Mouse (Mus musculus) 3134 (cell line): ENCODE data around the gene Ap3d1.

Source experiments
- DNase-seq: peaks from one replicate; pipeline ENCODE4 v3.0.0-alpha.2; 2011; ENCODE audit warnings: low spot score; ENCODE audit not compliant: insufficient read length; ENCODE audit errors: extremely low read depth

Gene Ap3d1

DNA sequence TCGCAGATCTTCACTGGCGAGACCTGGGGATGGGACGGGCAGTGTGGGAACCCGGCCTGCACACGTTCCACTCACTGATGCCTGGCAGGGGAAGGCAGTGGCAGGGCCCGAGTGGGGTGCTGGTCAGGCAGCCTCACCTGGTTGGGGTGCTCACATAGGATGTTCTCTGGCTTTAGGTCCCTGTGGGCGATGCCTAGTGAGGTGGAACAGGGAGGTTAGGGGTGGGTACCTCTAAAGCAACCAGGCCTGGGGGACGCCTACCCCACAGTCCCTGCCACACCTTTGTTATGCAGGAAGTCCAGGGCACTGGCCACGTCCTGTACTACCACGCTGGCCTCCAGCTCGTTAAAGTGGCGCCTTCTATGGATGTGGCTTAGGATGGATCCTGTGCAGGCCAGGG, 73.0 kb downstream of the Ap3d1 start:
- no peak for DNase-seq

DNA sequence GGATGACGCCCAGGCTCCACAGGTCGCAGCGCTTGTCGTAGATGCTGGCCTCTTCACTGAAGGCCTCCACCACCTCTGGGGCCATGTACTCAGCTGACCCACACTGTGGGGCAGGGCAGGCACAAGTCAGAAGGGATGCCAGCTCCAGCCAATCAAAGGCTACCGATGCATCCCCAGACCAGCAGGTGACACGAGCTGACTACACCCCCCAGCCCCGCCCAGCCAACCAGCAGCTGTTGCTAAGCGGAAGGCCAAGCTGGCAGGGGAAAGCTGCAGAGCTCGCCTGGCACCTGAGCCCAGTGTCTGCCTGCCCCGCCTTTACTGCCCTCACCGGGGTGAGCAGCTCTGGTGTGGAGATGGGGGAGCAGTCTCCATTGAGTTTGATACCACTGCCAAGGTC, 73.5 kb downstream of the Ap3d1 start:
- DNase-seq, result no peak

DNA sequence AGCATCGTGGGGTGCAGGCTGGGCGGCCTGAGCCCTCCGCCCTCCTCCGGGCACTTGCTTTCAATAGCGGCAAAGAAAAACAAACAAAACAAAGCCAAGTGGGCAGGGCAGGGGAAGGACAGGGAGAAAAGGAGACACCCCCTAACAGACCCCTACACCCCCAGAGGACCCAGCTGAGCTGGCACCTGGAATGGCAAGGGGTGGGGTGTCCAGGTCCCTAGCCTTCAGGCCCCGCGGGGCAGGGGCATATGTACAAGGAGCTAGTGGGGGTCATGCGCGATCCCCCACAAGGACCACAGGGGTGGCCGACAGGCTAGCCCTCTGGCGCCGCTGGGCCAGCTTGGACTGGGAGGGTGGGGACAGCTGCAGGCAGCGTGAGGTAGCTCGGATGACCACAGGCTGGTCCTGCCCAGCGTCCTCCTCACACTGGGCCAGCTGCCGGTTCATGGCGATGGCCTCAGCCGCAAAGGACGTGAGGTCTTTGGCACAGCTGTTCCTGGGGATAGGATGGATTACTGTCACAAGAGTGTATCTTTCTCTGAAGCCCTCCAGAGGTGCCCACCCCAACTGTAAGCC, 75.1 kb downstream of the Ap3d1 start:
- DNase-seq, result no peak

DNA sequence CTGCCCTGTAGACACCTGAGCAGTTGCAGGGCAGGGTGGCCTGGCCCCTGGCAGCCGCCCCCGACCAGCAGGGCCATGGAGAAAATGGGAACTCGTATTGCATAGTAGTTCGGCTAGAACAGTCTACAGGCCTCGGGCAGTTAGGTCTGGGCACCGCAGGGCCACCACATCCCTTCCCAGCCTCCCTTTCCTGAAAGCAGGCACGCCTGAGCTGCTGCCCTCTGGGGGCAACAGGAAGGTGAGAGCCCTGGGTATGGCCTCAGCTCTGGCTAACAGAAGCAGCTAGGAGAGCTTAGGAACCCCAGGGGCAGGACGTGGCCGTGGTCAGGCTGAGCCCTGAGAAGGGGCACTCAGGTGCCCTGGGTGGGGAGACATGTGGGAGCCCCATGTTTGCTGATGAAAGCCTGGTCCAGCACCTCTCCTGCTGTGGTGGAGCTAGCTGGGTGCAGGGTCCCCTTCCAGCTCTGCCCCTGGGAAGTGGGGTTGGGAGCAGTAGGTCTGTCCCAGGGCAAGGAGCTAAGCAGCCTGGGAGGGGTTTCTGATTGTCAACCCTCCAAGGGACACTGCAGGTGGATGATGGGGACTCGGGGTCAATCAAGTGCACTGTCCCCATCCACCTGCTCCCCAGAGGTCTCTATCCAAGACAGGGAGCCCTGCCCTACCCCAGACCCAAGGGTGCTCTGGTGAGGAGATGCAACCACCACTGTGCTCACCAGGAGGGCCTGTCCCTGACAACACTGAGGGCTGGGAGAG, 75.9 kb downstream of the Ap3d1 start:
- no peak for DNase-seq

DNA sequence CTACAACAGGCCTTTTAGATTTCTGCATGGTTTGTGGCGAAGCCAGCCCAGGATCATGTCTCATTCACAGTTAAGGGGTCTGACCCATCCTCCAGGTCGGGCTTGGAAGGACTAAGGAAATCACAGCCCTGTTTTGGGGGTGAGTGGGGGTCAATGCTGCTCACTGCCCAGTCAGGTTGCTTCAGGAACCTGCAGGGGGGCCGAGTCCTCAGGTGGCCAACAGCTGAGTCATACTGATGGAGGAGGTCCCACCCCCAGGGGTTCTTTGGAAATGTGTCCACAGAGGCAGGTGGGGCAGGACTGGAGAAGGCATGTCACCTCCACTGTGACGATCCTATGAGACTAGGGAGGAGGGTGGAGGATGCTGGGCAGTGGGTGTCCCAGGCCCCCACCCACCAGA, 76.6 kb downstream of the Ap3d1 start:
- DNase-seq, result no peak

DNA sequence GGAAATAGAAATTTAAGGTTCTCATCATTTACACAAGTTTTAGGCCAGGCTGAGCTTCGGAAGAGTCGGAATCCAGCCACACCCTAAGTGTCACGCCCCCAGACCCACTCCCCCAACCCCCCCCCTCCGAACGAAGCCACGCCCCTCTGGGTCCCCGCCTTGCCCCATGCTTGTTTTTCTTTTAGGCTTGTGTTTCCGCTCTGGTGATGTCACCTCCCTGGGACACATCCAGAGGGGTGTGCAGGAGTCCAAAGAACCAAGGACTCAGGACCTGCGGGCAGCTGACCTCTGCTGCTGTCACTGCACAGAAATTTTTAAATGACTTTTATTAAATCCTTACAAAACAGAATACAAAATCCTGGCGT, 77.1 kb downstream of the Ap3d1 start:
- peak; percentile 82 for DNase-seq

DNA sequence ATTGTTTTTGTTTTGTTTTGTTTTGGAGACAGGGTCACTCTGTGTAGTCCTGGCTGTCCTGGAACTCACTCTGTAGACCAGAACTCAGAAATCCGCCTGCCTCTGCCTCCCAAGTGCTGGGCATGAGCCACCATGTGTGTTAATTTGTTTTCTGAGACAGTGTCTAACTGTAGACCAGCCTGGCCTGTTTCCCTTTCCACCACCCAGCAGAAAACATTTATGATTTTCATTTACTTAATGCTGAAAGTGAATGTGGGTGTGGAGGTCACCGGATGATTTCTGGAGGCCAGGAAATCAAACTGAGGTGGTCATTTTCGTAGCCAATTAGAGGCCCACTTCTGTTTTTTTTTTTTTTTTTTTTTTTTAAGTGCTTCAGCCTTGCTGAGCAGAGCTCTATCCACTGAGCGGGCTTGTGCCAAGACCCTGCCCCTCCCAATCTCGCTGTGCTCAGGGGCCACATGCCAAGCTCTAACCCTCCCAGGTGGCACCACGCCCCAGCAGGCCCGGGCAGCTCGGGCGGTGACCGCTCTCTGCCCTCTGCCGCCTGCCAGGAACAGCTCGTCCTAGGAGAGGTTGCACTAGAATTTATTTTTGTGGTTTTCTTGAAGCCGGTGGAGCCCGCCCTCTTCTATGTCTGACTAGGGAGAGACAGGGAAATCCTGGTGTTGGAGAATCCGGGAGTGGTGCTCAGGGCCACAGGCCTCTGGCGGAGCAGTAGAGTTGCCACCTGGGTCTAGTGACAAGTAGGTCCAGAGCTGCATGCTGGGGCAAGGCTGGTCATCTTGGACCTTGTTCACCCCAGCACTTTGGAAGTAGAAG, 77.7 kb downstream of the Ap3d1 start:
- DNase-seq, result peak; percentile 96

- DNase-seq, result no peak
Measured at GRCm38 (mm10) chr10:80663485-80664196, 78.4 kb downstream of the Ap3d1 start.

GRCm38 (mm10) chr10:80661149-80661548, 80.9 kb downstream of the Ap3d1 start:
- no peak for DNase-seq

- no peak for DNase-seq
Measured at GRCm38 (mm10) chr10:80659213-80659612, 82.9 kb downstream of the Ap3d1 start.

DNA sequence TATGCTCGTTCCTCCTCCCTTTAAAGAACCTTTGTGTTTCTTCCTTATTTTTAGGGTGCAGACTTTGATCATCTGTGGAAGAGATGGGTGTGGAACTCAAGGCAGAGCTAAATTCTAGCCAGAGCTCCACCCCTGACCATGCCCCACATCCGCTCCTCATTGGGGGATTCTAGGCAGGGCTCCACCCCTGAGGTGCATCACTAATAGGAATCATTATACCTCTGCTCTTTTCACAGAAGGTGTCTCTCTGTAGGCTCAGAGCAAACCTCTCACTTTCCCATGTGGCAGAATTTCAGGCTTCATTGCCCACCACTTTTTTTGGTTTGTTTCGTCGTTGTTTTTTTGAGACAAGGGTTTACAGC, 83.2 kb downstream of the Ap3d1 start:
- no peak for DNase-seq

DNA sequence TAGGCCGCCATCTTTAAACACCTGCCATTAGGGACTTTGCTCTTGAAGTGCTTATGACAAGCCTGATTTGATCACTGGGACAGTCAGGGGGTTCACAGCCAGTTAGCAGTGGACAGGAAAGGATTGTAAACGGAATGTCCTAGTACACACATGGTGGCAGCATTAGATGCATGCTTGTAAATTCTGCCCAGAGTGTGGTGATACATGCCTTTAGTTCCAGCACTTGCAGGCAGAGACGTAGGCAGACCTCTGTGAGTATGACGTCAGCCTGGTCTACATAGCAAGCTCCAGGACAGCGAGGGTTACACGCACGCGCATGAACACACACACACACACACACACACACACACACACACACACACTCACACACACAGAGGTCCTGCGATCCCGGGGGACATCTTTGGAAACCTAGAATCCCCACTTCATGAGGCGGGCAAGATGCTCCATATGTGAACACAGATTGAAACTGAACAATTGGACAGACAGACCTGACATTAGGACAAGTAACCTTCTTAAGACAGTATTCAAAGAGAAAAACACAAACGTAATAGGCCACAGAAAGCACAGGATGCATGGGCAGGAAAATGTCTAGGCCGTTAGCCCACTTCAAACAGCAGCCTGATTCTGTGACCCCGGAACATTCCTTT, 83.7 kb downstream of the Ap3d1 start:
- no peak for DNase-seq
